In genomic region chr7:12921705-12922465, GRCm38 (mm10) we compare ENCODE assay signal across 8 mouse cellular contexts. TPM values are rescaled to one million over a fixed set of nuclear protein-coding genes. Genes with fewer than 3 reads are reported as not detected.
DNase-seq lines count a peak whose midpoint lies in the region; ATAC-seq and TF ChIP-seq lines count a peak whose summit lies in the region.

TSS of gene Rps5 (plus strand) at chr7:12922290.

- DNase-seq in MEL (ENCODE audit: low read depth, low spot score) = peak; percentile 99
- peak; percentile 98 to 99 for DNase-seq in cerebellum, adult 2 months
- DNase-seq in forebrain, postnatal 0 days = peak; percentile 100
- peak; percentile 99 for DNase-seq in heart, postnatal 4 days
- peak; percentile 99 to 100 for DNase-seq in layer of hippocampus, adult 8-10 months (ENCODE audit: low spot score in 2 of 2)
- peak; percentile 98 for DNase-seq in ovary, adult 18-20 months (ENCODE audit: low spot score)
- peak; percentile 99 for DNase-seq in thymus, postnatal 0 days (ENCODE audit: low spot score)

- no peak for TF ChIP-seq RAD21 in MEL (IDR thresholded peaks at IDR 0.05; ENCODE audit: low read depth, low read length)

- H3K4me3 ChIP-seq in MEL (ENCODE audit: control insufficient read depth in 1 of 2, insufficient read depth in 1 of 2, low read depth in 2 of 2, low read length in 2 of 2) = peak within 1 kb of the TSS; percentile 74 to 90
- peak within 1 kb of the TSS; percentile 84 for H3K4me3 ChIP-seq in cerebellum, adult 2 months (replicated peaks; ENCODE audit: insufficient read depth, low read depth, low read length)
- peak within 1 kb of the TSS; percentile 79 for H3K4me3 ChIP-seq in forebrain, postnatal 0 days (ENCODE audit: low read depth, low read length)
- peak within 1 kb of the TSS; percentile 71 for H3K4me3 ChIP-seq in lung, embryonic 15.5 days

- H3K27ac ChIP-seq in MEL (ENCODE audit: control insufficient read depth, low read depth, low read length) = peak within 1 kb of the TSS; percentile 96
- H3K27ac ChIP-seq in cerebellum, adult 2 months (ENCODE audit: insufficient read depth, low read length) = peak within 1 kb of the TSS; percentile 92
- H3K27ac ChIP-seq in forebrain, postnatal 0 days (ENCODE audit: low read depth, low read length) = peak within 1 kb of the TSS; percentile 96
- peak within 1 kb of the TSS; percentile 96 for H3K27ac ChIP-seq in lung, embryonic 15.5 days

- no peaks in the 10 kb centered on the region for H3K9me3 ChIP-seq in MEL (replicated peaks; ENCODE audit: insufficient read depth, low read length)
- no peaks in the 10 kb centered on the region for H3K9me3 ChIP-seq in forebrain, postnatal 0 days (ENCODE audit: low read length)
- no peaks in the 10 kb centered on the region for H3K9me3 ChIP-seq in lung, embryonic 15.5 days

- peak; percentile 22 to 59 (median 34); a peak in 5 of 6 replicates for TF ChIP-seq CTCF in MEL (IDR thresholded peaks at IDR 0.05 in 2 of 3, conservative IDR thresholded peaks at IDR 0.05 in 1 of 3; ENCODE audit: control insufficient read depth in 1 of 3, insufficient read depth in 1 of 3, low read depth in 2 of 3, low read length in 3 of 3, poor library complexity in 1 of 3, severe bottlenecking in 1 of 3)
- TF ChIP-seq CTCF in cerebellum, adult 2 months (IDR thresholded peaks at IDR 0.05; ENCODE audit: borderline replicate concordance, insufficient read depth, low read depth, low read length) = peak; percentile 60; the same call in 1 of the 2 replicates
- peak; percentile 87 for TF ChIP-seq CTCF in forebrain, postnatal 0 days (IDR thresholded peaks at IDR 0.05; ENCODE audit: low read depth)

- WGBS in cerebellum, adult 2 months = under 1% methylated on average over 55 of the region's 55 CpGs
- WGBS in forebrain, postnatal 0 days = under 1% methylated on average over 55 of the region's 55 CpGs
- WGBS in lung, embryonic 15.5 days = under 1% methylated on average over 55 of the region's 55 CpGs

- H3K4me2 ChIP-seq in forebrain, postnatal 0 days (ENCODE audit: low read depth) = peak within 1 kb of the TSS; percentile 69
- peak within 1 kb of the TSS; percentile 82 for H3K4me2 ChIP-seq in lung, embryonic 15.5 days

- H3K27me3 ChIP-seq in MEL (ENCODE audit: control insufficient read depth in 1 of 2, insufficient read depth in 2 of 2, low read length in 2 of 2) = no peaks in the 10 kb centered on the region
- no peaks in the 10 kb centered on the region for H3K27me3 ChIP-seq in cerebellum, adult 2 months (ENCODE audit: control insufficient read depth, insufficient read depth, low read length)
- H3K27me3 ChIP-seq in forebrain, postnatal 0 days (ENCODE audit: insufficient read depth, low read length) = no peaks in the 10 kb centered on the region
- no peaks in the 10 kb centered on the region for H3K27me3 ChIP-seq in lung, embryonic 15.5 days

- H3K79me2 ChIP-seq in MEL (ENCODE audit: control insufficient read depth, insufficient read depth, low read length, poor library complexity) = peaks cover 28% of the 10 kb centered on the region

- peak; percentile 98 for ATAC-seq in forebrain, postnatal 0 days
- peak; percentile 98 for ATAC-seq in lung, embryonic 15.5 days (ENCODE audit: borderline replicate concordance, extremely low read depth, low FRiP score, low TSS enrichment)

- peak within 1 kb of the TSS; percentile 98 for H3K9ac ChIP-seq in MEL (ENCODE audit: control insufficient read depth, low read depth, low read length, poor library complexity, severe bottlenecking)
- H3K9ac ChIP-seq in forebrain, postnatal 0 days = peak within 1 kb of the TSS; percentile 82
- H3K9ac ChIP-seq in lung, embryonic 15.5 days = peak within 1 kb of the TSS; percentile 85

- peak; percentile 64 to 89 for TF ChIP-seq POLR2A in MEL (IDR thresholded peaks at IDR 0.05; ENCODE audit: control insufficient read depth in 1 of 2, insufficient read depth in 1 of 2, low read depth in 1 of 2, low read length in 2 of 2, poor library complexity in 1 of 2)
- peak; percentile 88 for TF ChIP-seq POLR2A in cerebellum, adult 2 months (IDR thresholded peaks at IDR 0.05; ENCODE audit: borderline replicate concordance, insufficient read depth, low read length)

- no peak; a peak in 1 of 4 replicates for TF ChIP-seq EP300 in MEL (IDR thresholded peaks at IDR 0.05; ENCODE audit: low read depth in 1 of 2, low read length in 2 of 2)

- peaks cover 0 to 10% of the 10 kb centered on the region in 2 experiments; a peak in 1 of 4 replicates for H3K4me1 ChIP-seq in MEL (ENCODE audit: control insufficient read depth in 1 of 2, insufficient read depth in 2 of 2, low read length in 2 of 2)
- H3K4me1 ChIP-seq in cerebellum, adult 2 months (ENCODE audit: control insufficient read depth, insufficient read depth, low read length) = peaks cover 3% of the 10 kb centered on the region; the same call in 1 of the 2 replicates
- peaks cover 7% of the 10 kb centered on the region; the same call in 1 of the 2 replicates for H3K4me1 ChIP-seq in forebrain, postnatal 0 days (ENCODE audit: insufficient read depth)
- H3K4me1 ChIP-seq in lung, embryonic 15.5 days = peaks cover 20% of the 10 kb centered on the region

- peaks cover 14 to 18% of the 10 kb centered on the region in 2 experiments for H3K36me3 ChIP-seq in MEL (ENCODE audit: control insufficient read depth in 1 of 2, insufficient read depth in 2 of 2, low read length in 2 of 2)
- peaks cover 32% of the 10 kb centered on the region for H3K36me3 ChIP-seq in forebrain, postnatal 0 days (ENCODE audit: insufficient read depth)
- H3K36me3 ChIP-seq in lung, embryonic 15.5 days = peaks cover 35% of the 10 kb centered on the region

TF ChIP-seq in MEL, 35 proteins besides CTCF, POLR2A, EP300 and RAD21 (continues in another document):
- TF ChIP-seq MYB (IDR thresholded peaks at IDR 0.05; ENCODE audit: low read depth, low read length) (no peak), E2F4 (IDR thresholded peaks at IDR 0.05; ENCODE audit: borderline replicate concordance, low read depth, low read length) (peak; percentile 88), CHD1 (IDR thresholded peaks at IDR 0.05; ENCODE audit: low read depth, low read length) (no peak), TAL1 (IDR thresholded peaks at IDR 0.05; ENCODE audit: low read length) (no peak), USF2 (IDR thresholded peaks at IDR 0.05; ENCODE audit: borderline replicate concordance in 1 of 2, insufficient read depth in 1 of 2, low read depth in 1 of 2, low read length in 2 of 2) (no peak), JUND (IDR thresholded peaks at IDR 0.05; ENCODE audit: low read depth, low read length) (no peak), POLR2AphosphoS2 (IDR thresholded peaks at IDR 0.05; ENCODE audit: low read length) (peak; percentile 95), ELF1 (IDR thresholded peaks at IDR 0.05; ENCODE audit: low read depth, low read length) (peak; percentile 87), MYC (IDR thresholded peaks at IDR 0.05; ENCODE audit: low read depth, low read length) (peak; percentile 97), MEF2A (IDR thresholded peaks at IDR 0.05; ENCODE audit: extremely low read depth, insufficient replicate concordance, low read depth, low read length, poor library complexity, severe bottlenecking) (no peak), UBTF (IDR thresholded peaks at IDR 0.05; ENCODE audit: borderline replicate concordance, insufficient read depth, low read depth, low read length) (no peak), MAFK (IDR thresholded peaks at IDR 0.05; ENCODE audit: borderline replicate concordance, low read depth, low read length) (no peak), GATA1 (IDR thresholded peaks at IDR 0.05; ENCODE audit: low read depth, low read length) (peak; percentile 10; the same call in 1 of the 2 replicates), TCF12 (IDR thresholded peaks at IDR 0.05; ENCODE audit: low read depth, low read length) (no peak; the same call in 1 of the 2 replicates), SIN3A (IDR thresholded peaks at IDR 0.05; ENCODE audit: low read length) (peak; percentile 82), ETS1 (IDR thresholded peaks at IDR 0.05; ENCODE audit: low read depth, low read length) (peak; percentile 29; the same call in 1 of the 2 replicates), ZNF384 (IDR thresholded peaks at IDR 0.05; ENCODE audit: low read depth, low read length) (peak; percentile 49; the same call in 1 of the 2 replicates), MAX (IDR thresholded peaks at IDR 0.05; ENCODE audit: low read length) (peak; percentile 90), HCFC1 (IDR thresholded peaks at IDR 0.05; ENCODE audit: low read depth, low read length) (peak; percentile 94), RCOR1 (IDR thresholded peaks at IDR 0.05; ENCODE audit: low read depth, low read length) (0 out of 2 replicates have a peak, but pooled peaks have one; percentile 15), NRF1 (IDR thresholded peaks at IDR 0.05; ENCODE audit: insufficient read depth, low read depth, low read length, poor library complexity, severe bottlenecking) (peak; percentile 89), TBP (IDR thresholded peaks at IDR 0.05; ENCODE audit: low read depth, low read length) (peak; percentile 99), MXI1 (IDR thresholded peaks at IDR 0.05; ENCODE audit: low read depth, low read length) (peak; percentile 86), GABPA (IDR thresholded peaks at IDR 0.05; ENCODE audit: low read depth, low read length) (no peak), ZC3H11A (IDR thresholded peaks at IDR 0.05; ENCODE audit: low read depth, low read length) (no peak), KAT2A (conservative IDR thresholded peaks at IDR 0.05; ENCODE audit: low read depth, low read length) (peak; percentile 99), ZMIZ1 (IDR thresholded peaks at IDR 0.05; ENCODE audit: low read depth, low read length) (peak; percentile 93), SMC3 (IDR thresholded peaks at IDR 0.05; ENCODE audit: low read depth, low read length) (no peak), CHD2 (IDR thresholded peaks at IDR 0.05; ENCODE audit: low read length) (peak; percentile 80; the same call in 1 of the 2 replicates), ZKSCAN1 (IDR thresholded peaks at IDR 0.05; ENCODE audit: low read depth, low read length) (no peak)

RNA-seq across cellular contexts. Expression of gene Rps5, which starts in this region (rescaled TPM):
- 3,873 and 4,196 TPM in 2 replicates for total RNA-seq in MEL (2012; rRNA removed)
- 1,000 to 10,000 TPM in 1 of 2 experiments, 100 to 1,000 TPM in 1; 960 to 2,915 TPM for polyA plus RNA-seq in MEL (2012; ENCODE audit: insufficient read depth in 1 of 2, insufficient read length in 2 of 2, low read depth in 1 of 2, low replicate concordance in 2 of 2, missing spikeins in 1 of 2)
- 670 and 700 TPM in 2 replicates for polyA plus RNA-seq in cerebellum, adult 2 months (2012; rRNA removed)
- 1,758 and 2,185 TPM in 2 replicates for total RNA-seq in forebrain, postnatal 0 days (2014; rRNA removed)
- 679 and 877 TPM in 2 replicates for polyA plus RNA-seq in forebrain, postnatal 0 days (2015; fragmentation: Nextera tagmentation; extraction: Ambion mirVana)
- total RNA-seq in heart, postnatal 4 days (2021) = 100 to 1,000 TPM; 857 to 895 TPM
- 100 to 1,000 TPM; 383 to 519 (median 436) TPM for total RNA-seq in layer of hippocampus, adult 8-10 months (2022)
- 1,008 and 1,109 TPM in 2 replicates for polyA plus RNA-seq in lung, embryonic 15.5 days (2015; fragmentation: Nextera tagmentation; extraction: Ambion mirVana)
- 1,115 and 1,143 TPM in 2 replicates for polyA plus RNA-seq in thymus, postnatal 0 days (2015; fragmentation: Nextera tagmentation; extraction: Ambion mirVana)

Comparison
In these comparisons a context has a peak if more than half of its experiments do, and no peak if none do; other contexts are left out.
1. Peak in every context shown above with its lines: DNase-seq, ATAC-seq, H3K4me3 ChIP-seq and H3K27ac ChIP-seq.
2. CTCF ChIP-seq: peak in every context shown above with its lines; median percentile 87 in forebrain, postnatal 0 days; 60 in cerebellum, adult 2 months; 34 in MEL.